Mouse (Mus musculus) intestine, embryonic 16.5 days (tissue): ENCODE data around the gene Stam2. TPM values are rescaled to one million over a fixed set of nuclear protein-coding genes. Genes with fewer than 3 reads are reported as not detected.

Experiments
- ATAC-seq: fragments of 200-750 bp; cut with Nextera tagmentation; 2 replicates; pipeline ENCODE4 v1.8.0; 2017; ENCODE audit warnings: moderate TSS enrichment, moderate library complexity
- H3K27ac ChIP-seq: fragments of 300-500 bp; sonication (generic); 2 replicates; pipeline ENCODE4 v1.5.1; 2014; ENCODE audit warnings: mild to moderate bottlenecking, low read length
- H3K27me3 ChIP-seq: fragments of 300-500 bp; sonication (generic); replicated peaks from 2 replicates; pipeline ENCODE4 v1.6.1; 2014; ENCODE audit warnings: low read length, control low read depth, mixed read lengths; ENCODE audit not compliant: control insufficient read depth, insufficient read depth
- H3K36me3 ChIP-seq: fragments of 300-500 bp; sonication (generic); 2 replicates; pipeline ENCODE4 v1.6.1; 2014; ENCODE audit warnings: low read length, control low read depth; ENCODE audit not compliant: control insufficient read depth, insufficient read depth
- H3K4me1 ChIP-seq: fragments of 300-500 bp; sonication (generic); 2 replicates; pipeline ENCODE4 v1.6.1; 2014; ENCODE audit warnings: low read length, control low read depth, mixed read lengths; ENCODE audit not compliant: control insufficient read depth, insufficient read depth
- H3K4me2 ChIP-seq: fragments of 300-500 bp; sonication (generic); 2 replicates; pipeline ENCODE4 v1.6.1; 2014; ENCODE audit warnings: low read depth, low read length, control low read depth
- H3K4me3 ChIP-seq: fragments of 300-500 bp; sonication (generic); 2 replicates; pipeline ENCODE4 v1.5.1; 2014; ENCODE audit warnings: mild to moderate bottlenecking, low read length
- H3K9ac ChIP-seq: fragments of 300-500 bp; sonication (generic); 2 replicates; pipeline ENCODE4 v1.6.1; 2014; ENCODE audit warnings: low read depth, low read length
- H3K9me3 ChIP-seq: fragments of 300-500 bp; sonication (generic); 2 replicates; pipeline ENCODE4 v1.6.1; 2016; ENCODE audit warnings: low read length, control low read depth; ENCODE audit not compliant: control insufficient read depth
- WGBS: fragments of 180-500 bp; shearing (Covaris S2); extraction: QIAGEN DNeasy Blood & Tissue Kit; methylation state at CpG from one replicate; pipeline ENCODE4 v1.1.7; 2014; 5-methylcytosine and 5-hydroxymethylcytosine counted together
- polyA plus RNA-seq: library from polyadenylated mRNA; unstranded; fragments of >200 nt; fragmentation: Nextera tagmentation; extraction: Ambion mirVana; gene quantifications from 2 replicates; pipeline ENCODE4 v1.2.1, GENCODE M21; 2015

Stam2 gene
- polyA plus RNA-seq, result 33.0 and 34.4 TPM in 2 replicates

GRCm38 (mm10) chr2:52742256-52743158, at the start of gene Stam2:
Gene Stam2 (minus strand): TSS chr2:52742281.
- no peaks in the 10 kb centered on the region for H3K27me3 ChIP-seq
- H3K27ac ChIP-seq, result peak within 1 kb of the TSS; percentile 96
- H3K4me3 ChIP-seq, result peak within 1 kb of the TSS; percentile 90
- 7% methylated on average over 54 of the region's 54 CpGs for WGBS
- H3K9me3 ChIP-seq, result no peaks in the 10 kb centered on the region
- H3K36me3 ChIP-seq, result no peaks in the 10 kb centered on the region
- peak within 1 kb of the TSS; percentile 70 for H3K4me2 ChIP-seq
- H3K9ac ChIP-seq, result peak within 1 kb of the TSS; percentile 93
- peak; percentile 95 for ATAC-seq
- H3K4me1 ChIP-seq, result 0 out of 2 replicates have a peak, but pooled peaks cover 3% of the 10 kb centered on the region

- no peak for ATAC-seq
- H3K4me1 ChIP-seq, result no peaks in the 10 kb centered on the region
- H3K36me3 ChIP-seq, result no peaks in the 10 kb centered on the region
- WGBS, result 31% methylated on average over 3 of the region's 3 CpGs
- H3K4me3 ChIP-seq, result no peak overlapping the region
- H3K9me3 ChIP-seq, result no peaks in the 10 kb centered on the region
- no peak overlapping the region for H3K27ac ChIP-seq
- no peak overlapping the region for H3K4me2 ChIP-seq
- no peaks in the 10 kb centered on the region for H3K27me3 ChIP-seq
- no peak overlapping the region for H3K9ac ChIP-seq
These were observed 43.1 kb upstream of the Stam2 start for GRCm38 (mm10) chr2:52785106-52785721.

DNA sequence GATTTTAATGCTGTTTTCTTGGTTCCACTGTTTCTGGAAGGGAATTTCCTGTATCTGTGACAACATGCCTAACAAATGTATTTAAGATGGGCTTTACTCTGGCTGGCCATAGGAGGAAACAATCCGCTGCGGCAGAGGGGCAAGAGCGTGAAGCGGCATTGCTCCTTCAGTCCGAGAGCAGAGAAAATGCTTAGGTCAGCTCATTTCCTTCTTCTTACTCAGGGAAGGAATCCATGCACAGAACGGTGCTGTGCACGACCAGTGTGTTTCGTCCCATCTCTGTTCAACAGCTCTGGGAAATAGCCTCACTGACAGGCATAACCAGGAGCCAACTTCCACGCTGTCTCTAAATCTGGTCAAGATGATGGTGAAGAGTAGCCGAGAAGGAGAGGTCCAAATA, 37.9 kb upstream of the Stam2 start:
- Histone ChIP-seq H3K9me3 (no peaks in the 10 kb centered on the region), H3K27me3 (no peaks in the 10 kb centered on the region), H3K27ac (no peak overlapping the region), H3K4me2 (no peak overlapping the region), H3K36me3 (no peaks in the 10 kb centered on the region), H3K9ac (no peak overlapping the region), H3K4me3 (no peak overlapping the region), H3K4me1 (no peaks in the 10 kb centered on the region)
- ATAC-seq, result no peak
- WGBS, result 75% methylated on average over 10 of the region's 10 CpGs

GRCm38 (mm10) chr2:52779381-52779780, 37.3 kb upstream of the Stam2 start:
- no peak overlapping the region for H3K4me3 ChIP-seq
- no peaks in the 10 kb centered on the region for H3K27me3 ChIP-seq
- no peaks in the 10 kb centered on the region for H3K9me3 ChIP-seq
- H3K4me2 ChIP-seq, result 0 out of 2 replicates have a peak overlapping the region, but pooled peaks have one; percentile 14
- ATAC-seq, result peak; percentile 72; the same call in 1 of the 2 replicates
- 65% methylated on average over 9 of the region's 9 CpGs for WGBS
- H3K9ac ChIP-seq, result no peak overlapping the region
- no peak overlapping the region for H3K27ac ChIP-seq
- no peaks in the 10 kb centered on the region for H3K4me1 ChIP-seq
- H3K36me3 ChIP-seq, result no peaks in the 10 kb centered on the region

- 83% methylated on average over 2 of the region's 2 CpGs for WGBS
- no peaks in the 10 kb centered on the region for H3K27me3 ChIP-seq
- H3K36me3 ChIP-seq, result no peaks in the 10 kb centered on the region
- ATAC-seq, result no peak
- no peak overlapping the region for H3K27ac ChIP-seq
- no peak overlapping the region for H3K4me2 ChIP-seq
- no peaks in the 10 kb centered on the region for H3K4me1 ChIP-seq
- H3K4me3 ChIP-seq, result no peak overlapping the region
- H3K9me3 ChIP-seq, result no peaks in the 10 kb centered on the region
- H3K9ac ChIP-seq, result no peak overlapping the region
These were observed 35.8 kb upstream of the Stam2 start for GRCm38 (mm10) chr2:52777839-52778238.

DNA sequence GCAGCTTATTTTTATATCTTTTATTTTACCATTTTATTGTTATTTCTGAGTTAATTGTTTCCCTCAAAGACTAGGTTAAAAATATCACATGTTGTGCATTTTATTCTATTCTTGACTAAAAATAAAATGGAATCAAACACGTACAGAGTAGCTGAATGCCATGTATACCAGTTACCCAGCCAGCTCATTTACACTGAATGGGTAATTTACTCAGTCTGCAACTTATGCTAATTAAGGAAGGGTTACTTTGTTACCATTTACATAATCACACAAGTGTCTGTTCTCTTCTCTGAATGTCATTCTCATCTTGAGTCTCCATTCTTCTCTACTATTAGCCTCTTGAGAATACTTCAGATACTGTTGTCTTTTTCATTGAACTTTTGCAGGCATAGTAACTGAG, 32.3 kb upstream of the Stam2 start:
- 58% methylated on average over 1 of the region's 1 CpGs for WGBS
- no peaks in the 10 kb centered on the region for H3K36me3 ChIP-seq
- H3K27ac ChIP-seq, result no peak overlapping the region
- no peaks in the 10 kb centered on the region for H3K9me3 ChIP-seq
- no peaks in the 10 kb centered on the region for H3K27me3 ChIP-seq
- ATAC-seq, result no peak
- no peaks in the 10 kb centered on the region for H3K4me1 ChIP-seq
- H3K4me3 ChIP-seq, result no peak overlapping the region
- H3K4me2 ChIP-seq, result no peak overlapping the region
- H3K9ac ChIP-seq, result no peak overlapping the region

DNA sequence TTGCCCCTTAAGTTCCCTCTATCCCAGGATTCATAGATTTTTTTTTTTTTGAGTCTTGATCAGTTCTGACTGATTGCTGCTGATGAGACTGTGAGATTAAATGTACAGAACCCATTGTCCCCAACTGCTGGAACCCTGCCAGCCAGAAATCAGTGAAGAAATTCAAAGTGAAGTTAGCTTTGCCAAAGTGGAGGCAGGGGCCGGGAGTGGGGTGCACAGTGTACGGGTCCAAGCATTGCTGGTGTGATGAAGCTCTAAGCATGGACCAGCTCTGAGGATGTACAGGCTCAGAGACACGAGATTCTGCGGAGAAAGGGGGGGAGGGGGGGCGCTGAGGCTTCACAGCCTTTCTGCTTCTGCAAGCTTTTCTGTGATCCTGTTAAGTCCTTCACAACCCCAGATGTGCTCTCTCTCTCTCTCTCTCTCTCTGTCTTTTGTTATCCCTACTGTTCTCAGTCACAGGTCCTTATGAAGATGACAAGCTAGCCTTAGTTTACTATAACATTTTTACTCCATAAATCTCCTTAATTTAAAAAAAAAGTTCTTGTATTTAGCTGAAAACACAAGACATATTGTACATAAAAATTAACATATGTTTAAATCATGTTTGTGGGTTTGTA, 30.8 kb upstream of the Stam2 start:
- Histone ChIP-seq H3K9ac (no peak overlapping the region), H3K4me1 (no peaks in the 10 kb centered on the region), H3K36me3 (no peaks in the 10 kb centered on the region), H3K27ac (no peak overlapping the region), H3K4me3 (no peak overlapping the region), H3K9me3 (no peaks in the 10 kb centered on the region), H3K27me3 (no peaks in the 10 kb centered on the region), H3K4me2 (no peak overlapping the region)
- ATAC-seq, result no peak
- WGBS, result 40% methylated on average over 5 of the region's 5 CpGs

DNA sequence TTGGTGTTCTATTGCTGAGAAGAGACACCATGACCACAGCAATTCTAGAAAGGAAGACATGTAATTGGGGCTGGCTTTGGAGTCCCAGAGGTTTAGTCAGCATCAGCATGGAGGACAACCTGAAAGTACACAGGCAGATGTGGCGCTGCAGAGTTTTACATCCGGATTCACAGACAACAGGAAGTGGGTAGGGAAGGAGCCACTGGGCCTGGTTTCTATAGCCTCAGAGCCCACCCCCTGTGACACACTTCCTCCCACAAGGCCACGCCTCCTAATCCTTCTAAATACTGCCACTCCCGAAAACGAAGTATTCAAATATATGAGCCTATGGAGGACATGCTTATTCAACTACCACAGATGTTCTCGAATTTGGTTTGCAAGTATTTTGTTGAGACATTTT, 23.0 kb upstream of the Stam2 start:
- Histone ChIP-seq H3K9me3 (peaks cover 3% of the 10 kb centered on the region; the same call in 1 of the 2 replicates), H3K4me2 (no peak overlapping the region), H3K27ac (no peak overlapping the region), H3K36me3 (no peaks in the 10 kb centered on the region), H3K9ac (no peak overlapping the region), H3K4me3 (no peak overlapping the region), H3K27me3 (no peaks in the 10 kb centered on the region), H3K4me1 (no peaks in the 10 kb centered on the region)
- WGBS, result 92% methylated on average over 6 of the region's 6 CpGs
- no peak for ATAC-seq

GRCm38 (mm10) chr2:52763891-52764290, 21.8 kb upstream of the Stam2 start:
- no peak overlapping the region for H3K4me2 ChIP-seq

More at GRCm38 (mm10) chr2:52763891-52764290, 21.8 kb upstream of the Stam2 start:
- H3K4me3 ChIP-seq, result no peak overlapping the region
- no peaks in the 10 kb centered on the region for H3K4me1 ChIP-seq
- no peak overlapping the region for H3K9ac ChIP-seq
- H3K27ac ChIP-seq, result no peak overlapping the region
- H3K9me3 ChIP-seq, result peaks cover 3% of the 10 kb centered on the region; the same call in 1 of the 2 replicates
- no peaks in the 10 kb centered on the region for H3K27me3 ChIP-seq
- H3K36me3 ChIP-seq, result no peaks in the 10 kb centered on the region
- no peak for ATAC-seq
- 85% methylated on average over 14 of the region's 14 CpGs for WGBS
